Mouse (Mus musculus) erythroblast, embryonic 14.5 days (primary cell): ENCODE data around the gene Limch1.

Experiments used
- GATA1 ChIP-seq: IDR thresholded peaks from 2 replicates; pipeline ENCODE4 v1.6.1; 2012; ENCODE audit warnings: low read length, inconsistent platforms, mixed read lengths
- TAL1 ChIP-seq: IDR thresholded peaks from 3 replicates; pipeline ENCODE4 v1.6.1; 2012; ENCODE audit warnings: low read length, inconsistent platforms, mixed read lengths

GRCm38 (mm10) chr5:66710445-66711019 lies 35.1 kb upstream of the Limch1 start:
- TF ChIP-seq TAL1 (no peak), GATA1 (no peak)
